Mouse (Mus musculus) MN1 (cell line): Measurements from ENCODE around the gene Klf11.
"Not testable (repeated sequence)": the region's sequence is repeated elsewhere in the genome, so short reads cannot be mapped to it uniquely, and the experiment has no call there.

Experiments
- DNase-seq: peaks from one replicate; pipeline ENCODE4 v3.0.0-alpha.2; 2016; ENCODE audit warnings: low spot score

Gene Klf11

DNA sequence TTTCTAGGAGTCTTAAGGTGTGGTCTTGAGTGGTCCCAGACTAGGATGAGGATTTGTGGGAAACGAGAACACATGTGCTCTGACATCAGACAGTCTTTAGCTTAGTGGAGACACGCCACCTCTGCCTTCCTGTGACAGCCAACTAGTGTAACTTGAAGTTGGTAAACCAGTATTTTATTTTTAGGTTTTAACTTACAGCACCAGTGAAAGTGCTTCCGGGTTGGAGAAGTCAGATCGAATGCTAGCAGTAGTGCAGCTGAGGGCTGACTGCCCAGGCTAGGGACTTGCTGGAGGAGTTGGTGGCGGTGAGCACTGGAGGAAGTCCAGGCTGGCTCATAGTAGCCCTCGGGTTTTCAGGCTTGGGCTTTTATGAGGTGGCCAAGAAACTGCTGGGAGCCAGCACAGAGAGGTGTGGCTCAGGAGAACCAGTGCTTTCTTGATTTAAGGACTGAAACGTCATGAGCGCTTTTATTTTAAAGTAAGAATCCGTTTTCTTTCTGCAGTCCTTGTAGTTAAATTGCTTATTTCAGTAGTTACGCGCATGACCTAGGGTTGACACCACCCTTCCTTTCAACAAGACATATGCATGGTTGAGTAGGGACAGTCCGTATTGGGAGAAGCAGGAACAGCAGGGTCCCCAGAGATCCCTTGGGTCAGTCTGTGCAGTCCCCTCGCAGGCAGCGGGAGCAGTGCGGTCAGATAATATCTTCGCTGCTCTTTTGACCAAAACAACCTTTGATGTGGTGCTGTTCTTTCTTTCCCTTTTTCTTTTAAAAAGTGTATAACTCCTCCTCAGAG, 3.2 kb downstream of the Klf11 start:
- no peak for DNase-seq

- no peak for DNase-seq
Measured at GRCm38 (mm10) chr12:24656436-24656835, 5.4 kb downstream of the Klf11 start.

GRCm38 (mm10) chr12:24658998-24659397, 7.9 kb downstream of the Klf11 start:
- DNase-seq = no peak

GRCm38 (mm10) chr12:24659923-24660322, 8.8 kb downstream of the Klf11 start:
- DNase-seq = no peak

GRCm38 (mm10) chr12:24661100-24661499, 10.0 kb downstream of the Klf11 start:
- DNase-seq = no peak

GRCm38 (mm10) chr12:24662131-24662530, 11.1 kb downstream of the Klf11 start:
- no peak for DNase-seq

DNA sequence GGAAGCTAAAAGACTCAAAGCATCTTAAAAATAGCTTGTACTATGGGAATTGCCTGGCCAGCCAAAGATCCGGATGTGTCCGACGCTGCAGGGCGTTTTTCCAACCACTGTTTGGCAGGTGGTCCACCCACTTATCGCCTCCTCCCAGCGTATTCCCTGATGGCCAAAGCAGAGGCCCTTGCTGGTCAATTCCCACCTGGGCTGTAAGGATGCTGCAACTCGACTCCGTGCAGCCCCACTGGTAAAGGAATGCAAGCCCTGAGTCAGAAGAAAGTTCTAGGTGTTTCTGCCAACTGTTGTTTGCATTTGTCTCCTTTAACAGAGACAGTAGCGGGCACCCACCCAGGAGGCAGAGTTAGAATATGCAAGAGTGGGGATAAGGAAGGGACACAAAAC, 29.0 kb downstream of the Klf11 start:
- DNase-seq = no peak

DNA sequence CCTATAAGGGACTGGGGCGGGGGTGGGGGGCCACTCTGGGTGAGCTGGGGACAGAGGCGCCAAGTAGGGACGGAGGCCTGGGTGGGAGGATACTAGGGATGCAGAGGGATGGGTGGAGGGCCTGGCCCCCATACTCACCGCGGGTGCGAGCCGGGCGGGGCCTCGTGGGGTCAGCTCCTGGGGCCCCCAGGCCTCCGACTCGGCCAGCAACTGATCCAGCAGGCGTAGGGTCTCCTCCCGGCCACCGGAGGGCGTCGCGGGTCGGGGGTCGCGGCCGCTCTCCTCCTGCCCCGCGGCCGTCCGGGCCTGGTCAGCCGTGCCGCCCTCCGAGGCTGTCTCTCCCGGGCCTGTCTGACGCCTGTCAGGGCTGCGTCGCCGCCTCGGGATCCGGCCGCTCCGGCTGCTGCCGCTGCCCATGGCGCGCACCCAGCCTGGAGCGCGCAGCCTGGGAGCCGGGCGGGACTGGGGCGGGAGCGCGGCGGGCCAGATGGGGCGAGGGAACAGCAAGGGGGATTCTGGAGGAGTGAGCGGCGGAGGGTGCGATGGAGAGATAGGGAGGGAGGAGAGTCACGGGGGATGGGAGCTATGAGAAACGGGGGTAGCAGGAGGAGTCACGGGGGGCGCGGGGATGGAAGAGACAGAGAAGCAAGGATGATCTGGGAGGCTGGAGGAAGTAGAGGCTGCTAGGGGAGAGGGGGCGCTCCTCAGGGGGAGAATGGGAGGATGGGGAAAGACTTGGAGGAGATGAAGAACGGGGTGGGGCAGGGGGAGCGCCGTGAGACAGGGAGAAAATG, 29.6 kb downstream of the Klf11 start:
- DNase-seq = peak; percentile 27

- no peak for DNase-seq
Measured at GRCm38 (mm10) chr12:24681286-24682023, 30.4 kb downstream of the Klf11 start, which contains the start of gene Cys1. TSS of gene Cys1 (minus strand) at chr12:24681813.

- DNase-seq = no peak
Measured at GRCm38 (mm10) chr12:24682563-24682962, 31.5 kb downstream of the Klf11 start.

DNA sequence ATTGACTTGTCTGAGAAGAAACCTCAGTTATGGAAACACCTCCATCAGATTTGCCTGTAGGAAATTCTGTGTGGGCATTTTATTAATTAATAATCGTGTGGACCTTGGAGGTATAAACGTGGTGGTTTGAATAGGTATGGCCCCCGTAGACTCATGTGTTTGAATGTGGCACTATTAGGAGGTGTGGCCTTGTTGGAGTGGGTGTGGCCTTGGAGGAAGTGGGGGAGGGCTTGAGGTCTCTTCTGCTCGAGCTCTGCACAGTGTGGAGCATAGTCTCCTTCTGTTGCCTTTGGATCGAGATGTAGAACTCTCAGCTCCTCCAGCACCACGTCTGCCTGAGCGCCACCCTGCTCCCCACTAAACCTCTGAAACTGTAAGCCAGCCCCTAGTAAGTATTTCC, 32.4 kb downstream of the Klf11 start:
- no peak for DNase-seq

DNA sequence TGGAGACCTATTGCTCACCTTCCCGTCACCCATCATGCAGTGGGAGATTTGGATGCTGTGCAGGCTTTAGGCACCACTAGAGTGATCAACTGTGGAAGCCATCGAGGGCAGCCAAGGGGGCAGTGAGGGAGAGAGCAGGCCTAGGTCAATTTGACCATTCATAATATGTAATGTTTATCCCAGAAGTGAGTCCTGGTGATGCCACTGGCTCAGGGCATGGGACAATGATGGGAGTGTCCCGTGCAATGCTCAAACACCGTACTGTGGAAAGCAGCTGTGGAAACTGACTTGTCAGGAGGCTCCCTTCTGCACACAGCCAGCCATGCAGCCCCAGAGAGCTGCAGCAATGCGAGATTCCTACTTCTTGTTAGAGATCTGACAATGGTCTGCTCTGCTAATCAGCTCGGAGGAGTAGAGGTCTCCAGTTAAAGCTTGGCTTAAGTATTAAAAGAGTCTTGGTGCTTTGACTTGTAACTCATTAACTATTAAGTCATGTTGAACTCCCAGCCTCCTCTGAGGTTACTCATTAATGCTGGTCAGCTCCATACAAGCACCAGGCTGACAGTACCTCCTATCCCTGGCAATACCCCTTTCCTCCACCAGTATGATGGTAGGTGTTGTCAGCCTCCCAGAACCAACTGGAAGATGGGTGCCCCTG, 35.1 kb downstream of the Klf11 start:
- DNase-seq = no peak

DNA sequence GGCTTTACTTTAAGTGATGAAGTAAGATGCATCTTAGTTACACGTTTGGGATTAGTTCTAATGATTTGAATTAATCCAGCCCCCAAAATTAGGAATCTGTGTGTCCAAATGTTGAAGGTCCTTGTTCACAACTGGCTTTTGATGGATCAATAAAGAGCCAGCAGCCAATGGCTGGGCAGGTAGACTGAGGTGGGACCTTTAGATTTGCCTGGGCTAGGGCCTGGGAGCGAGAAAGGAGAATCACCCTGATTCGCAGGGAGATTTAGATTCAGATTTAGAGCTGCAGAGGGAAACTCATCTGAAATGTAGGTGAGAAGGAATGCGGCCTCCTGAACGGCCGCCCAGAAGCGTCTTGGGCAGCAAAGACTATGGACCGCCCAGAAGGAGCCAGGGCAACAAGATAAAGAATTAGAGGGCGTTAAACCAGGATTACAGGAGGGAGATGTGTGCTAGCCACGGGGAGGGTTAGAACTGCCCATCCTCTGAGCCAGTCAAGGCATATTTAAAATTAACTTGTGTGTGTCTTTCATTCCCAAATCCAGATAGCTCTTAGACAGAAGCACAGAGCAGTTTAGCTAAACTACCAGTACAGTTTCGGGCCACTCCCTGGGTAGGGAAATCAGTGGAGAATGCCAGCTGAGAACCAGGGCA, 35.7 kb downstream of the Klf11 start:
- DNase-seq = no peak

DNA sequence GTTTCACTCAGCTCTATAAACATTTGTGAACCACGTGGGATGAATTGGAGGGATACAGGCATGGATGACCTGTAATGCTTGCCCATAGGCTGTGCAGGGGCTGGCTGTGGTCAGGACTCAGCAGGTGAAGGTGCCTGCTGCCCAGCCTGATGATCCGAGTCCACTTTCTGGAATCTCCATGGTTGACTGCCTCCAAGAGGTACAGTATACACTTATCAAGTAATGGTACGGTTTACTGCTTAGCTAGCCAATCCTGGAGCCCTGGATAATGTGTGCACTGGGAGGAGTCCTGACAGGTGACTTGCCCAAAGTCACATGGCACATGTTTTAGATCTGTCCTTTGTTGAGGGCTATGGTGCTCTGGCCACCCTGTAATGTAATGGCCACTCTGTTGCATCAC, 39.3 kb downstream of the Klf11 start:
- DNase-seq = no peak

- peak; percentile 87 for DNase-seq
Measured at GRCm38 (mm10) chr12:24696500-24697483, 45.7 kb downstream of the Klf11 start.

- peak; percentile 40 for DNase-seq
Measured at GRCm38 (mm10) chr12:24697484-24698204, 46.6 kb downstream of the Klf11 start.

GRCm38 (mm10) chr12:24698514-24698913, 47.4 kb downstream of the Klf11 start:
- no peak for DNase-seq

DNA sequence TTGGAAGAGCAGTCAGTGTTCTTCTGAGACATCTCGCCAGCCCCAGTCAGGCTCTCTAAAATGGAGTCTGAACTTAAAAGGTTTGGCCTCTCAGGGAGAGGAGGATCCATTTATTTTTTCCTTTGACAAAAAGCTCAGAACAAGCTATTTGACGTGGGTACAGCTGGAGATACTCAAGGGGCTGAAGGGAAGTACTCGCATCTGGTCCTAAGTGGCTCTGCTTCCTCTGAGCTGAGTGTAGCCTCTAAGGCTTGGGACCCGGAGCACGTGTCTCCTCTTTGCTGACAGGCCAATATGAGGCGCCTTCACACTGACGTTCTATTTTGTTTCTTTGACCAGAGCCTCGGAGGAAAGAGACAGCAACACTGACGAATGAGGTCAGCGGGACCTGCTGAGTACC, 48.5 kb downstream of the Klf11 start:
- no peak for DNase-seq

GRCm38 (mm10) chr12:24701621-24702020, 50.5 kb downstream of the Klf11 start:
- not testable (repeated sequence) for DNase-seq

- DNase-seq = no peak
Measured at GRCm38 (mm10) chr12:24703013-24703412, 51.9 kb downstream of the Klf11 start.
